Mouse (Mus musculus) adrenal gland (tissue): ENCODE results near the gene Lin37.

Experiments
- intact Hi-C: fragments of 180-260 bp; cut with DNase I; formaldehyde crosslinking; loops from one replicate; pipeline ENCODE4 v1.15.1; 2025
- microRNA-seq, 2 experiments: library from miRNA; unstranded; fragments of <30 nt; microRNA quantifications; one replicate each; pipeline ENCODE4; 2019

Gene Lin37

GRCm38 (mm10) chr7:30518325-30518724 is 41.3 kb downstream of the Lin37 start:
- intact Hi-C loops = no loop called here

GRCm38 (mm10) chr7:30515003-30515760 is 44.5 kb downstream of the Lin37 start:
- intact Hi-C loops = no loop called here

GRCm38 (mm10) chr7:30508061-30508460 is 51.6 kb downstream of the Lin37 start:
- intact Hi-C loops = no loop called here

Small RNAs within 50 kb of the gene (microRNA-seq; reads per million reads assigned to microRNA genes)
- 0.80 to 1.4 reads per million in 2 experiments for gene Gm38670
- gene Mir3569 = 0 to 0.37 reads per million in 2 experiments
